Mouse (Mus musculus): ENCODE data around the gene Csf3. TPM values are rescaled to one million over a fixed set of nuclear protein-coding genes. Genes with fewer than 3 reads are reported as not detected.
"Not testable (repeated sequence)": the region's sequence is repeated elsewhere in the genome, so short reads cannot be mapped to it uniquely, and the experiment has no call there.

Csf3 gene
- polyA plus RNA-seq, 1 experiment from 2014 or later = 0.08 TPM

DNA sequence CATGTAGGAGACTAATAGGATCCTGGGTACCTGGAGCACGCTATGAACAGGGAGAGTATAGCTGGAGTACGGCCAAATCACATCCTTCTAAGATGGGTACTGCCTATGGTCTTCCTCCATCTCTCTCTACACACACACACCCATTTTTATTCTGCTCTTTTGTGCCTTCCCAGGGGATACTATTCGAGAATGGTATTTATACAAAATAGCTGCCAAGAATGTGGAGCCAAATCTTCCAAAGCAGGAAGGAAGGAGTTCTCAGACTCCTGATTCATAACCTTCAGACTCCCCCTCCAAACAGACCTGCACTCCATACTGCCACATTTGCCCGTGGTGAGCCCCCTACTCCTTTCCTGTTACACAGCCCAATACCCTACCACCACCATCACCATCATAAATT lies 29.7 kb downstream of the Csf3 start:
- WGBS = 62% methylated on average over 4 of the region's 4 CpGs
- no peak overlapping the region for H3K9ac ChIP-seq (ENCODE audit: low read depth, low read length)
- H3K4me2 ChIP-seq (replicated peaks; ENCODE audit: low read depth) = no peak overlapping the region
- H3K9me3 ChIP-seq (ENCODE audit: control insufficient read depth) = no peaks in the 10 kb centered on the region
- ATAC-seq = no peak
- peaks cover 4% of the 10 kb centered on the region for H3K4me1 ChIP-seq (replicated peaks; ENCODE audit: control insufficient read depth, insufficient read depth, low read length)
- no peak for TF ChIP-seq CTCF (IDR thresholded peaks at IDR 0.05; ENCODE audit: low read depth)
- H3K27ac ChIP-seq (ENCODE audit: low read depth, low read length) = no peak overlapping the region
- no peaks in the 10 kb centered on the region for H3K27me3 ChIP-seq (replicated peaks; ENCODE audit: control insufficient read depth, insufficient read depth, low read length)
- no peaks in the 10 kb centered on the region; the same call in 1 of the 2 replicates for H3K36me3 ChIP-seq (ENCODE audit: control insufficient read depth, insufficient read depth)
- H3K4me3 ChIP-seq (ENCODE audit: low read depth, low read length) = no peak overlapping the region

DNA sequence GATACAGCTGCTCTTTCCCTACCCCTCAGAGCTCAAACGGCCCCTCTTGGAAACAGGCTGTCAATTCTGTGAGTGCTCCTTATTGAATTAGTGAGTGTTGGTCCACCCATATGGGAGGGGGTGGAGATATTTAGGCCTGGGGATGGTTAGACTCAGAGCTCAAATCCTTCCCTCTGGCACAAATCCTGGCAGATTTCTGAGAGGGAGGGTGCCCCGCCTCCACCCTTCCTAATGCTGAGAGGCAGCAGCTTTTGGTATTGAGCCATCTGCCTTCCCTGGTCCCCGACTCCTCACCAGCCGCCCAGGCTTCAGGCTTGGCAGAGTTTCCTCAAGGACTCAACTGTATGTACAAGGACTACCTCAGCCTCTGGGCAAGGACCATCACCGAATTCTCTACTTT lies 30.1 kb downstream of the Csf3 start:
- Histone ChIP-seq H3K4me2 (replicated peaks; ENCODE audit: low read depth) (no peak overlapping the region), H3K27me3 (replicated peaks; ENCODE audit: control insufficient read depth, insufficient read depth, low read length) (no peaks in the 10 kb centered on the region), H3K9ac (ENCODE audit: low read depth, low read length) (no peak overlapping the region), H3K36me3 (ENCODE audit: control insufficient read depth, insufficient read depth) (no peaks in the 10 kb centered on the region; the same call in 1 of the 2 replicates), H3K4me1 (replicated peaks; ENCODE audit: control insufficient read depth, insufficient read depth, low read length) (peaks cover 4% of the 10 kb centered on the region), H3K4me3 (ENCODE audit: low read depth, low read length) (no peak overlapping the region), H3K9me3 (ENCODE audit: control insufficient read depth) (no peaks in the 10 kb centered on the region), H3K27ac (ENCODE audit: low read depth, low read length) (no peak overlapping the region)
- no peak for TF ChIP-seq CTCF (IDR thresholded peaks at IDR 0.05; ENCODE audit: low read depth)
- ATAC-seq = no peak
- WGBS = 57% methylated on average over 5 of the region's 5 CpGs

DNA sequence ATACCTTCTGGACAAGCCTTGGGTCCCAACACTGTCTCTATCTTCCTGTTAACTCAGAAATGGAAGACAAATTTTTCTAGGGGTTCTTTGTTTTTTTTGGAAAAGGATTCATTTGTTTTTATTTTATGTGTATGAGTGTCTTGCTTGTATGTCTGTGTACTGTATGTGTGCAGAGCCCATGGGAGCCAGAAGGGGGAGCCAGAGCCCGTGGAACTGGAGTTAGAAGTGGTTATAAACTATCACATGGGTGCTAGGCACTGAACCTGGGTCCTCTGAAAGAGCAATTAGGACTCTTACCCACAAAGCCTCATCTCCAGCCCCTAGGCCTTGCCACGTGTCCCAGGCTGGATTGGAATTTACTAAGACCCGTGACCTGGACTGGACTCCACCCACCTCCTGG lies 33.0 kb downstream of the Csf3 start:
- Histone ChIP-seq H3K4me1 (replicated peaks; ENCODE audit: control insufficient read depth, insufficient read depth, low read length) (no peaks in the 10 kb centered on the region), H3K9ac (ENCODE audit: low read depth, low read length) (no peak overlapping the region), H3K36me3 (ENCODE audit: control insufficient read depth, insufficient read depth) (no peaks in the 10 kb centered on the region), H3K4me2 (replicated peaks; ENCODE audit: low read depth) (no peak overlapping the region), H3K27me3 (replicated peaks; ENCODE audit: control insufficient read depth, insufficient read depth, low read length) (no peaks in the 10 kb centered on the region), H3K4me3 (ENCODE audit: low read depth, low read length) (no peak overlapping the region), H3K27ac (ENCODE audit: low read depth, low read length) (no peak overlapping the region), H3K9me3 (ENCODE audit: control insufficient read depth) (no peaks in the 10 kb centered on the region)
- WGBS = 77% methylated on average over 3 of the region's 3 CpGs
- peak; percentile 48 for TF ChIP-seq CTCF (IDR thresholded peaks at IDR 0.05; ENCODE audit: low read depth)
- no peak for ATAC-seq

DNA sequence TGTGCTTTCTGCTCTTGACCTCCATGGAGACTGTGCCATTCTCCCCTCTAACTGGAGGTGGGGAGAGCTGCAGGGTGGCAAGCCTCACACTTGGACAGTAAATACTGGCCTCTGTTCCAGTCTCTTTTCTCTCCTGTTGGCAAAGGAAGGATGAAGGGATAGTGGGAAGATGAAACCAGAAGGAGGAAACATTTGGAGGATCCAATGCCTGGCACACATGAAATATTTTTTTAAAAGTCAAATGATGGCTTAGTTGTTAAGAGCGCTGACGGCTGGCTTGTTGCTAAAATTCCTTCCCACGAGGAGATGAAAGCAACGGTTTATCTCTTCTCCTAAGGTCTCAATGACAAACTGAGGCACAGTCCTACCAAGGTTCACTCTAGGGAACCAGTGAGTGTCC lies 34.0 kb downstream of the Csf3 start:
- ATAC-seq = no peak
- no peak overlapping the region for H3K9ac ChIP-seq (ENCODE audit: low read depth, low read length)
- H3K4me3 ChIP-seq (ENCODE audit: low read depth, low read length) = no peak overlapping the region
- H3K27me3 ChIP-seq (replicated peaks; ENCODE audit: control insufficient read depth, insufficient read depth, low read length) = no peaks in the 10 kb centered on the region
- no peak overlapping the region for H3K27ac ChIP-seq (ENCODE audit: low read depth, low read length)
- H3K9me3 ChIP-seq (ENCODE audit: control insufficient read depth) = no peaks in the 10 kb centered on the region
- 0 out of 2 replicates have a peak, but pooled peaks cover 4% of the 10 kb centered on the region for H3K4me1 ChIP-seq (replicated peaks; ENCODE audit: control insufficient read depth, insufficient read depth, low read length)
- 88% methylated on average over 4 of the region's 4 CpGs for WGBS
- H3K36me3 ChIP-seq (ENCODE audit: control insufficient read depth, insufficient read depth) = no peaks in the 10 kb centered on the region
- no peak for TF ChIP-seq CTCF (IDR thresholded peaks at IDR 0.05; ENCODE audit: low read depth)
- H3K4me2 ChIP-seq (replicated peaks; ENCODE audit: low read depth) = no peak overlapping the region

DNA sequence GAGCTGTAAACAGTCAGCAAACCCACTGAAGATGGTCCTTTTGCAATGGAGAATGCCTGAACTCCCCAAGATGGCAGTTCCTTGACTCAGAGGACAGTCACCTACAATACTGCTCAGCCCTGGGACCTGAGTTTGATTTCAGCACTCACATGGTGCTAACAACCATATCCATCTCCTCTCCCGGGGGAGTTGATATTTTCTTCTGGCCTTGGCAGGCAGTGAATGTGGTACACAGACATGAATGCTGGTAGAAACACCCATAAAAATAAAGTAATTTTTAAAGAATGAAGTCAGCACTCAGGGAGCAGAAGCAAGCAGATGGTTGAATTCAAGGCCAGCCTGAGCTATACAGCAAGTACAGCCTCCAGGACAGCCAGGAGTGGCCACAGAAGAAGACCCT lies 35.1 kb downstream of the Csf3 start:
- Histone ChIP-seq H3K4me2 (replicated peaks; ENCODE audit: low read depth) (no peak overlapping the region), H3K36me3 (ENCODE audit: control insufficient read depth, insufficient read depth) (no peaks in the 10 kb centered on the region), H3K4me1 (replicated peaks; ENCODE audit: control insufficient read depth, insufficient read depth, low read length) (0 out of 2 replicates have a peak, but pooled peaks cover 9% of the 10 kb centered on the region), H3K27ac (ENCODE audit: low read depth, low read length) (no peak overlapping the region), H3K27me3 (replicated peaks; ENCODE audit: control insufficient read depth, insufficient read depth, low read length) (no peaks in the 10 kb centered on the region), H3K9me3 (ENCODE audit: control insufficient read depth) (no peaks in the 10 kb centered on the region), H3K9ac (ENCODE audit: low read depth, low read length) (no peak overlapping the region), H3K4me3 (ENCODE audit: low read depth, low read length) (no peak overlapping the region)
- no peak for ATAC-seq
- no peak for TF ChIP-seq CTCF (IDR thresholded peaks at IDR 0.05; ENCODE audit: low read depth)
- 92% methylated on average over 1 of the region's 1 CpGs for WGBS

DNA sequence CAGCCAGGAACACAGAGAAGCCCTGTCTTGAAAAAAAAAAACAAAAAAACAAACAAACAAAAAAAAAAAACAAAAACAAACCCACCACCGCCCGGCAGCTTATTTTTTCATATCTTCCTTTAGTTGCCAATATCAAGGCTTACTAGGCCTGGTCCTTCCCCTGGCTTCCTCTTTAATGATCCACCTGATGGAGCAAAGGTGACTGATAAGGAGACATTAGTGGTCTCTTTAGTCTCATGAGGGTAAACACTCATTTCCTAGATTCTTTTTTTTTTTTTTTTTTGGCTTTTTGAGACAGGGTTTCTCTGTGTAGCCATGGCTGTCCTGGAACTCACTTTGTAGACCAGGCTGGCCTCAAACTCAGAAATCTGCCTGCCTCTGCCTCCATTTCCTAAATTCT lies 36.2 kb downstream of the Csf3 start:
- not testable (repeated sequence) for H3K27me3 ChIP-seq (replicated peaks; ENCODE audit: control insufficient read depth, insufficient read depth, low read length); ATAC-seq; H3K4me3 ChIP-seq (ENCODE audit: low read depth, low read length); H3K4me1 ChIP-seq (replicated peaks; ENCODE audit: control insufficient read depth, insufficient read depth, low read length); H3K9ac ChIP-seq (ENCODE audit: low read depth, low read length); H3K27ac ChIP-seq (ENCODE audit: low read depth, low read length); H3K36me3 ChIP-seq (ENCODE audit: control insufficient read depth, insufficient read depth); H3K4me2 ChIP-seq (replicated peaks; ENCODE audit: low read depth); H3K9me3 ChIP-seq (ENCODE audit: control insufficient read depth)
- WGBS = 41% methylated on average over 2 of the region's 2 CpGs

DNA sequence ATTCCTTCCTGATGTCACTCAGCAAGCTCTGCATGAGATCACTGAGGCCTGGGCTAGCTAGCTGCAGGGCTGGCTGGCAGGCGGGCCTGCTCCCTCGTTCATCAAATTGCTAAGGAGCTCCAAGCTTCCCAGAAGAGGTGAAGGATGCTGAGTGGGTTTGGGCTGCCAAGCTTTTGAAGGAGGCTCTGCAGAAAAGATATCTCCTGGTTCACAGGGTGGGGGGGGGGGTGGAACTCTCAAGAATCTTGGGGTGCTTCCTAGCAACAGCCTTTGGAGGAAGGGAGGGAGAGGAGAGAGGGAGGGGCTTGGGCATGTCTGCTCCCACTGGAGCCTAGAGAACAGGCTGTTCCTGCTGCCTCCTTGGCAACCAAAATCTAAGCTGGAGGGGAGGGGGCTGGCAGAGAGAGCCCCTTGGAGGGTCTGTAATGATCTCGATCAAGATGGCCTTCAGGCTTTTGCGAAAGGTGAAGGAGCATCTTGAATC lies 37.4 kb downstream of the Csf3 start:
- no peaks in the 10 kb centered on the region for H3K27me3 ChIP-seq (replicated peaks; ENCODE audit: control insufficient read depth, insufficient read depth, low read length)
- H3K9ac ChIP-seq (ENCODE audit: low read depth, low read length) = no peak overlapping the region
- H3K4me1 ChIP-seq (replicated peaks; ENCODE audit: control insufficient read depth, insufficient read depth, low read length) = 0 out of 2 replicates have a peak, but pooled peaks cover 12% of the 10 kb centered on the region
- H3K9me3 ChIP-seq (ENCODE audit: control insufficient read depth) = no peaks in the 10 kb centered on the region
- no peak for TF ChIP-seq CTCF (IDR thresholded peaks at IDR 0.05; ENCODE audit: low read depth)
- ATAC-seq = no peak
- no peak overlapping the region for H3K4me2 ChIP-seq (replicated peaks; ENCODE audit: low read depth)
- 63% methylated on average over 4 of the region's 4 CpGs for WGBS
- H3K36me3 ChIP-seq (ENCODE audit: control insufficient read depth, insufficient read depth) = no peaks in the 10 kb centered on the region
- H3K4me3 ChIP-seq (ENCODE audit: low read depth, low read length) = no peak overlapping the region
- H3K27ac ChIP-seq (ENCODE audit: low read depth, low read length) = no peak overlapping the region

Measured in intestine, postnatal 0 days (tissue).